Mouse (Mus musculus) subcutaneous adipose tissue, adult 2 months (tissue): ENCODE results near the gene Vmn1r116. TPM values are rescaled to one million over a fixed set of nuclear protein-coding genes. Genes with fewer than 3 reads are reported as not detected.

Source experiments
- polyA plus RNA-seq: library from polyadenylated mRNA; depleted of rRNA; stranded (reverse); fragments of >200 nt; gene quantifications from 2 replicates; pipeline ENCODE4 v1.2.3, GENCODE M21; 2012; ENCODE audit warnings: low replicate concordance; rRNA removed

The Vmn1r116 gene
- not detected in 2 replicates for polyA plus RNA-seq

DNA sequence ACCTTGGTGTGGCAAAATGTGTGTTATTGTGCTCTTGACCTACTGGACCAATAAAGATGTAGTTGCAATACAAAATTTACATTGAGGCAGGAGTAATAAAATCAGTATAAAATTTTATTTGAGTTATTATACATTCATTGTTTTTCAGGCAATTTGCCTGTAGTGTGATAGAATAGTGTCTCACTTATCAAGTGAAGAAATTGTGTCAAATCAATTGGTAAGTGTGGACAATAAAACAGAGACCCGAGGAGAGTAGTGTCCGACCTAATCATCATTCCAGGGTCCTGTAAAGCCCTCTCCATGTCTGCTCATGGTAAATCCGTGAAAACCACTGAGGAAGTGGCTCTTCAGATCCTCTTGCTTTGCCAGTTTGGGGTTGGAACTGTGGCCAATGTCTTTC lies at the start of gene Vmn1r116:
Vmn1r116 (plus strand) TSS at position 301 of the 400 bp plus-strand sequence.

DNA sequence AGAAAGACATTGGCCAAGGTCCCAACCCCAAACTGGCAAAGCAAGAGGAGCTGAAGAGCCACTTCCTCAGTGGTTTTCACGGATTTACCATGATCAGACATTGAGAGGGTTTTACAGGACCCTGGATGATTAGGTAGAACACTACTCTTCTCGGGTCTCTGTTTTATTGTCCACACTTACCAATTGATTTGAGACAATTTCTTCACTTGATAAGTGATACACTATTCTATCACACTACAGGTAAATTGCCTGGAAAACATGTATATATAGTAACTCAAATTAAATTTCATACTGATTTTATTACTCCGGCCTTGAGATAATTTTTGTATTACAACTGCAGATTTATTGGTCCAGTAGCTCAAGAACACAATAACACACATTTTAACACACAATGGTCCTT lies 27.2 kb upstream of the Vmn1r116 start, which contains the start of gene Vmn1r115:
Vmn1r115 (minus strand) TSS at position 101 of the 400 bp plus-strand sequence.

DNA sequence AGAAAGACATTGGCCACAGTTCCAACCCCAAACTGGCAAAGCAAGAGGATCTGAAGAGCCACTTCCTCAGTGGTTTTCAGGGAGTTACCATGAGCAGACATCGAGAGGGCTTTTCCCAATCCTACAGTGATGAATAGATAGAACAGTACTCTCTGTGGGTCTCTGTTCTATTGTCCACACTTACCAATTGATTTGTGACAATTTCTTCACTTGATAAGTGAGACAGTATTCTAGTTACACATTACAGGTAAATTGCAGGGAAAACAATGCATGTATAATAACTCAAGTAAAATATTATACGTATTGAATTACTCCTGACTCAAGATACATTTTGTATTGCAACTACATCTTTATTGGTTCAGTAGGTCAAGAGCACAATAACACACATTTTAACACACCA lies 12.0 kb downstream of the Vmn1r116 start, which contains the start of gene Vmn1r117:
Vmn1r117 (minus strand) TSS at position 101 of the 400 bp plus-strand sequence.

DNA sequence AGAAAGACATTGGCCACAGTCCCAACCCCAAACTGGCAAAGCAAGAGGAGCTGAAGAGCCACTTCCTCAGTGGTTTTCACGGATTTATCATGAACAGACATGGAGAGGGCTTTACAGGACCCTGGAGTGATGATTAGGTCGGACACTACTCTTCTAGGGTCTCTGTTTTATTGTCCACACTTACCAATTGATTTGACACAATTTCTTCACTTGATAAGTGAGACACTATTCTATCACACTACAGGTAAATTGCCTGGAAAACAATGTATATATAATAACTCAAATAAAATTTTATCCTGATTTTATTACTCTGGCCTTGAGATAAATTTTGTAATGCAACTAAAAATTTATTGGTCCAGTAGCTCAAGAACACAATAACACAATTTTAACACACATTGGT lies 40.2 kb downstream of the Vmn1r116 start, which contains the start of gene Vmn1r118:
Vmn1r118 (minus strand) TSS at position 101 of the 400 bp plus-strand sequence.

Other genes starting within 250 kb of the Vmn1r116 start
- gene Vmn1r107, start 203.3 kb upstream of the Vmn1r116 start, polyA plus RNA-seq = not detected in 2 replicates
- gene Vmn1r111, start 169.0 kb upstream of the Vmn1r116 start, polyA plus RNA-seq = not detected in 2 replicates
- gene Gm10668, start 141.6 kb upstream of the Vmn1r116 start, polyA plus RNA-seq = not detected in 2 replicates
- gene Vmn1r112, start 101.1 kb upstream of the Vmn1r116 start, polyA plus RNA-seq = not detected in 2 replicates
- gene Vmn1r113, start 85.0 kb upstream of the Vmn1r116 start, polyA plus RNA-seq = not detected in 2 replicates
- not detected in 2 replicates for gene Vmn1r114, start 60.1 kb upstream of the Vmn1r116 start, polyA plus RNA-seq
- not detected in 2 replicates for gene Vmn1r115, start 27.3 kb upstream of the Vmn1r116 start, polyA plus RNA-seq
- not detected in 2 replicates for gene Vmn1r117, start 11.9 kb downstream of the Vmn1r116 start, polyA plus RNA-seq
- not detected in 2 replicates for gene Vmn1r118, start 40.1 kb downstream of the Vmn1r116 start, polyA plus RNA-seq
- gene Vmn1r119, start 140.2 kb downstream of the Vmn1r116 start, polyA plus RNA-seq = not detected in 2 replicates
- not detected in 2 replicates for gene Vmn1r120, start 181.5 kb downstream of the Vmn1r116 start, polyA plus RNA-seq
- not detected in 2 replicates for gene Vmn1r121, start 226.3 kb downstream of the Vmn1r116 start, polyA plus RNA-seq